Mouse (Mus musculus) left cerebral cortex, postnatal 10 days (tissue): ENCODE results near the gene Polr3h. TPM values are rescaled to one million over a fixed set of nuclear protein-coding genes. Genes with fewer than 3 reads are reported as not detected.

Experiments used
- DNase-seq, 2 experiments: peaks; one replicate each; pipeline ENCODE4 v3.0.0; 2021 to 2022; ENCODE audit warnings: low spot score in 2 of 2, mixed read lengths in 1 of 2; ENCODE audit errors: extremely low spot score in 1 of 2
- intact Hi-C: fragments of 180-260 bp; cut with DNase I; formaldehyde crosslinking; loops from one replicate; pipeline ENCODE4 v1.15.1; 2025
- total RNA-seq, 2 experiments: library from RNA; stranded (reverse); gene quantifications; 2 replicates each; pipeline ENCODE4 v1.2.3; 2021

Gene Polr3h
- total RNA-seq, 2 experiments from 2014 or later, result 44.8 to 55.0 TPM

- intact Hi-C loops, result no loop called here
- peak; percentile 84 to 90 for DNase-seq
Measured at GRCm38 (mm10) chr15:81856030-81856790, 69.8 kb downstream of the Polr3h start.

- intact Hi-C loops, result no loop called here
- no peak for DNase-seq
Measured at GRCm38 (mm10) chr15:81853081-81853480, 73.0 kb downstream of the Polr3h start.

DNA sequence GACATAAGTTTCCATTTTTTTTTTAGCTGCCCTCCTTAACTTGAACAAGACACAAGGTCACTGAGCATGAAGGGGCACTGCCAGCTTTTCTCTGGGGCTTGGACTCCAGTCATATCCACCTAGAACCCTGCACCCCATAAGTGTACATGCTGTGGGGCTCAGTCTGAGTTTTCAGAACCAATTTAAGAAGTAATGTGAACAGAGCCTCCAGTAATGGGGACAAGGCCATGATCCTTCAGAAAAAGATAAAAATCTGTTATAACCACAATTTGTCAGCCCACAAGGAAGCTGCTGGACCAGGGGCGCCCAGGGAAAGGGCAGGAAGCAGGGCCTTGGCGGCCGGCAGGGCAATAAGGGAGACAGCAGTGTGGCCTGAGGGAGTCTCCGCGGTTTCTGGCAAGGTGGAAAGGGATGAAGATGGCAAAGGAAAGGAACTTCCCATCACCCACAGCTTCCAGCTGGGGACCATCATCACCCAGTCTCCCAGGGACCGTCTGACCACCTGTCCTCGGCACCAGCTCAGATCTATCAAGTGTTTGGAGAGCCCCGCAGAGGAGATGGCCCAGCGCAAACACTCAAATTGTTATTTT lies 73.5 kb downstream of the Polr3h start:
- no peak for DNase-seq
- intact Hi-C loops, result no loop called here

DNA sequence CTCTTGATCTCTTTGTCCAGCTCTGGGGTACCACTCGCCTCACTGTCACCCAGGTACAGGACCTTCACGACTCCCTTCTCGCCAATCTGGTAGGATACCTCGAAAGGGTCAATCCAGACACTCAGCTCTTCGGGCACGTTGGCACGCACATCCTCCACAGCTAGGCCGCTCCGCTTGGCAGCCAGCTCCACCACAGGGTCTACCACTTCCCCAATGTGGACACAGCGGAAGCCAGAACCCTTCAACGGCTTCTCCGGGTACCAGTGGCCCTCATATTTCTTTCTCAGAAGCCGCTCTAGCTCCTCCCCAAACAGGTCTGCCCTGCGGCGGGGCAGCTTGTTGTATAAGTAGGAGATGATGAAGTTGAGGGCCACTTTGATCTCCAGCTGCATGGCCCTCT lies 74.7 kb downstream of the Polr3h start:
- intact Hi-C loops, result no loop called here
- DNase-seq, result peak in 1 of 2 experiments; percentile 31

GRCm38 (mm10) chr15:81850718-81851117 lies 75.3 kb downstream of the Polr3h start:
- DNase-seq, result peak in 1 of 2 experiments; percentile 29
- intact Hi-C loops, result no loop called here

DNA sequence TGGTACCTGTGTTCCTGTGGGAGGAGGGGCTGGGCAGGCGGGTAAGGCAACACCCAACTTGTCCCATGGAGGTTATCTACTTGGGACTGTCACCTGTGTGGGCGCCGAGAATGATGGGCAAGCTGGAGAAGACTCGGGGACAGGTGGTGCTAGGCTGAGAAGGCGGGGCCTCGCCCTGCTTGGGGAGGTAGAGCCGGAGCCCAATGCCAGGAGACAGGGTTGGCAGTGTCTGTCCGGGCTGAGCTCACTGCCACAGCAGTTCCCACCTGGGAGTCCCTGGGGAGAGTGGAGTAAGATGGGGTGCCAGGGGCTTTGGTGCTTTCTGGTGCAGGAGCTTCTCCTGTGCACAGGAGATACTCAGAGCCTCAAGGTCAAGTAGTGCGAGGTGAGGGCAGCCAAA lies 76.9 kb downstream of the Polr3h start:
- intact Hi-C loops, result no loop called here
- DNase-seq, result no peak

DNA sequence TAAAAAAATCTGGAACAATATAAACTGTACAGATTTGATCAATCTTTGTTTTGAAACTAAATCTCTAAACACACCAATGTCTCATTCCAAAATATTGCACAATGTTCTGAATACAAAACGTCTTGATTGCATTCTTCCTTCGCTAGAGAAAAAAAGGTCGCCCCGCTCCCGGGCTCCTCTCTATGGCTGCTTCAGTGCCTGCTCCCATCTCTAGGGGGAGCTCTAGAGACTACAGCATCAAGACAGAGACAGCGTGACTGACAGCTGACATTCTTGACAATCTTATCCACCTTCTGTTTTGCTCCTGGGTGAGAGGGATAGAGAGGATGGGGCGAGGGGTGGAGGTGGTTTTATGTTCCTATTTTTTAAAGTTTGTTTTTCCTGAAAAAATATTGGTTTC lies 77.7 kb downstream of the Polr3h start:
- intact Hi-C loops, result no loop called here
- DNase-seq, result peak in 1 of 2 experiments; percentile 64

DNA sequence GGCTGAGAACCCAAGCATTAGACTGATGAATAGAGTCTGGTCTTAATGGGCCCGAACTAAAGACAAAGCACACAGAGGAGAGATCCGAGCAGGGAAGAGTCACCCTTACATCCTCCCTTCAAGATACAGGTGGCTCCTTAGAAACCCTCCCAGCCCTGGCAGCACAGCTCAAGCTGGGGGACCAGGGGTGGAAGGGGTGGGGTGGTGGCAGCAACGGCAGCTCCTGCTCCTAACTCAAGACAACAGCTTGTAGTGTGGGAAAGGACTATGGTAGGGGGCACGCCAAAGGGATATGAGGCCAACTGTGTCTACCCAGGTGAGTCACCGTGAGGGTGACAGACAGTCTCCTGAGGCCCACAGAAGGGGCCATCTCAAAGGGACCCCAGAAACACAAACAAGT lies 78.2 kb downstream of the Polr3h start:
- DNase-seq, result no peak
- intact Hi-C loops, result no loop called here

DNA sequence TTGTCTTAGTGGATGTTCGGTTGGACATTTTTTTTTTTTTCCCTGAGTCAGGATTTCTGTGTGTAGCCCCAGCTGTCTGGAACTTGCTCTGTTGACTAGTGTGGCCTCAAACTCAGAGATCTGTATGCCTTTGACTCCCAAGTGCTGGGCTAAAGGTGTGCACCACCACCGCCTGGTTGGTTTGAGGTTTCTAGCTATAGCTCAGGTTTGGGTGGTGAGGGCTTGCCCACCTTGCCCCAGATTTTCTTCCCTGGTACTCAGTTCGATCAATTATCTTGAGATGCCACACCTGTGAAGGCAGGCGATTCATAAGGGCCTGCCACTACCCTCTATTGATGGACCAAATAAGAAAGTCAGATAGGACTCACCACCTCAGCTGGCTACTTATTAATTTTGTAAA lies 78.9 kb downstream of the Polr3h start:
- no peak for DNase-seq
- intact Hi-C loops, result no loop called here

GRCm38 (mm10) chr15:81846755-81847154 lies 79.3 kb downstream of the Polr3h start:
- intact Hi-C loops, result no loop called here

DNA sequence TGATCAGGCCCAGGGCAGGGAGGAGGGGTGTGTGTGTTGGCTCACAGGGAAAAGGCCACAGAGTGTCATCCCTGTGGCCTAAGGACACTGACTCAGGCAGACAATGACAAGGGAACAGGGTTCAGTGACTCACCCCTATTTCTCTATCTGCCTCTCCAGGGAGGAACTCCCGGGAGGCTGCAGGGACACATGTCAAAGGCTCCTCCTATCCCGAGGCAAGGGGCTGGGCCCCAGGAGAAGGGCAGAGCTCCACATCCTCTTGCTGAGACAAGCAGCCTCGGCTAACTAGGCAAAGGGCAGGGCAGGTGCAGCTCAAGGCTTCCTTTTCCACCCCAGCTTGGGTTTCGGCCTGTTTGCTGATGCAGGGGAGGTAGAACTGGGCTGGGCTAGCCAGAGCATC lies 80.3 kb downstream of the Polr3h start:
- DNase-seq, result peak in 1 of 2 experiments; percentile 59
- intact Hi-C loops, result no loop called here

More at GRCm38 (mm10) chr15:81846755-81847154, 79.3 kb downstream of the Polr3h start:
- no peak for DNase-seq

GRCm38 (mm10) chr15:81845033-81845625 lies 80.9 kb downstream of the Polr3h start:
- DNase-seq, result no peak
- intact Hi-C loops, result no loop called here

DNA sequence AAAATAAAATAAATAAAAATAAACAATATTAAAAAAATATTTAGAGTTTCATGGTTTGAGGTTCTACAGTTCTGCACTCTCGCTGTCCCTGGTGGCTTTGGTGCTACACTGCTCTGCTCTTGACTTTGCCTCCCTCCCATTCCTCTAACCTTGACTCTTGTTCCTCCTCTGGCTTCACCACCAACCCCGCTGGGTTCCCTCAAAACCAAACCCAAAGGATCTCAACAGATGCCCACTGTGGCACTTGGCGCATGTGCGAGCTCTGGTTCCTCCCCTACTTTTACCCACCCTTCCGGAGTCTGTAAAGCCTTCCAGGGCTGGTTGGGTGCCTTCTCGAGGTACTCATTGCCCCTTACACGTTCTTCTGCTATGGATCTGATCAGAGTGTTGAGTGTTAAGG lies 83.8 kb downstream of the Polr3h start:
- intact Hi-C loops, result no loop called here
- no peak for DNase-seq

DNA sequence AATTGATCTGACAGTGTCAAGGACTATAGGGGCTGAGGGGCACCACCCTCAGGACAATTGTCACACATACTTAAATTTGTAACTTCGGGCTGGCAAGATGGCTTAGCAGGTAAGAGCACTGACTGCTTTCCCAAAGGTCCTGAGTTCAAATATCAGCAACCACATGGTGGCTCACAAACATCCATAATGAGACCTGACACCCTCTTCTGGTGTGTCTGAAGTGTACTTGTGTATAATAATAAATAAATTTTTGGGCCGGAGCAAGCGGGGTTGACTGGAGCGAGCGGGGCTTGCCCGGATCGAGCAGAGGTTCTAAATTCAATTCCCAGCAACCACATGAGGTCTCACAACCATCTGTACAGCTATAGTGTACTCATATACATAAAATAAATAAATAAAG lies 85.7 kb downstream of the Polr3h start:
- no peak for DNase-seq
- intact Hi-C loops, result no loop called here

GRCm38 (mm10) chr15:81839634-81840033 lies 86.4 kb downstream of the Polr3h start:
- intact Hi-C loops, result no loop called here
- DNase-seq, result peak; percentile 72 to 84

- intact Hi-C loops, result no loop called here
- no peak for DNase-seq
Measured at GRCm38 (mm10) chr15:81838554-81839235, 87.3 kb downstream of the Polr3h start.
